ENCODE assay signal across 8 mouse cellular contexts in the genomic region with DNA sequence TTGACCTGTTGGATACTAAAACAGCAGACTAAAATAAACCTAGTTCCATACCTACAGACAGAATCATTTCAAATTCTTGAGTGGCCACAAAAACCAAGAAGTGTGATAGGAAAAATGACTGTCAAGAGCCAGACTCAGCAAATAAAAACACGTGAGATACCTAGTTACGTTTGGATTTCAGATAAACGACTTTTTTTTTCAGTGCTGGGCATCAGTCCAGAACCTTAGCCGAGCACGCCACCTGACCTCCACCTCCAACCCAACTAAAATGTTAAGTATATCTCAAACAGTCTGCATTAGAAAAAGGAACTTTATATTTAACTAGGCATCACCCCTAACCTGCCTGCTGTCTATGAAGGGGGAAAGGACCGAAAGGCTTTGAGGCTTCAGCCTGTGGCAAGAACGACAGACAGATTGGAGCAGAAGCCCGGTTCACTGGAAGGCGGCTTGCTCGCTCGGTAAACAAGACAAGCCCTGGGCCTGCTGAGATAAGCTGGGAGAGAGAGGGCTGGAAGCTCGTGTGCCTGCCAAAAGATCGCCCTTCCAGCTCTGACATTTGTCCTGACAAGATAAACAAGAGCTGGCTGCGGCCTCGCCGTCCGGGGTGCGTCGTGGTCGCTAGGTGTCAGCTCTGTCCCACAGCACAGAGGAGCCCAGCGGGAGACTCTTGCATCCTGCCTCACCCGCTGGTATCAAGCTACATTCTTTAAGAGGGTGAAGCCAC. TPM values are rescaled to one million over a fixed set of nuclear protein-coding genes. Genes with fewer than 3 reads are reported as not detected.
DNase-seq lines count a peak whose midpoint lies in the region; ATAC-seq lines count a peak whose summit lies in the region.

No protein-coding gene starts in this region.

- H3K9me3 ChIP-seq in hindbrain, embryonic 12.5 days (replicated peaks) = no peaks in the 10 kb centered on the region

- H3K36me3 ChIP-seq in hindbrain, embryonic 12.5 days = no peaks in the 10 kb centered on the region

- peaks cover 17% of the 10 kb centered on the region; the same call in 1 of the 2 replicates for H3K4me1 ChIP-seq in hindbrain, embryonic 12.5 days

- peak; percentile 87 for DNase-seq in MN1 (ENCODE audit: low spot score)
- DNase-seq in cerebellum, adult 9-11 months = peak; percentile 92
- DNase-seq in frontal cortex, postnatal 10 days (ENCODE audit: low spot score in 2 of 2) = peak; percentile 35 to 70
- DNase-seq in layer of hippocampus, postnatal 25 days (ENCODE audit: extremely low spot score in 1 of 2, low spot score in 1 of 2) = peak; percentile 34 to 52
- peak; percentile 87 for DNase-seq in lung, postnatal 14 days
- DNase-seq in retina, adult 2 months (ENCODE audit: low read depth, low spot score) = peak; percentile 37
- peak; percentile 72 to 75 for DNase-seq in thymus, postnatal 36 days

- H3K4me3 ChIP-seq in hindbrain, embryonic 12.5 days = no peak overlapping the region; the same call in 1 of the 2 replicates

- 18% methylated on average over 22 of the region's 22 CpGs for WGBS in hindbrain, embryonic 12.5 days

- 0 out of 2 replicates have a peak overlapping the region, but pooled peaks have one; percentile 60 for H3K27ac ChIP-seq in hindbrain, embryonic 12.5 days

- H3K27me3 ChIP-seq in hindbrain, embryonic 12.5 days = no peaks in the 10 kb centered on the region

- no peak overlapping the region for H3K9ac ChIP-seq in hindbrain, embryonic 12.5 days

- H3K4me2 ChIP-seq in hindbrain, embryonic 12.5 days (replicated peaks) = peak overlapping the region; percentile 41

- peak; percentile 89 for ATAC-seq in hindbrain, embryonic 12.5 days (ENCODE audit: low FRiP score)

RNA-seq across cellular contexts. Expression of a gene that starts 32.8 kb away (rescaled TPM):
- polyA plus RNA-seq in hindbrain, embryonic 12.5 days (2016; fragmentation: Nextera tagmentation; extraction: Ambion mirVana) = 26.1 and 28.5 TPM in 2 replicates
- total RNA-seq in layer of hippocampus, postnatal 25 days (2021) = 10 to 100 TPM; 31.9 to 34.7 TPM

RNA-seq across cellular contexts. Expression of a gene that starts 32.9 kb away (rescaled TPM):
- 14.6 and 15.3 TPM in 2 replicates for polyA plus RNA-seq in hindbrain, embryonic 12.5 days (2016; fragmentation: Nextera tagmentation; extraction: Ambion mirVana)
- total RNA-seq in layer of hippocampus, postnatal 25 days (2021) = 10 to 100 TPM; 14.3 to 15.8 TPM

RNA-seq across cellular contexts. Expression of a gene that starts 33.5 kb away (rescaled TPM):
- polyA plus RNA-seq in hindbrain, embryonic 12.5 days (2016; fragmentation: Nextera tagmentation; extraction: Ambion mirVana) = 1.5 and 1.6 TPM in 2 replicates
- 10 to 100 TPM; 20.5 to 20.9 TPM for total RNA-seq in layer of hippocampus, postnatal 25 days (2021)

Comparison
In these comparisons a context has a peak if more than half of its experiments do, and no peak if none do; other contexts are left out.
1. DNase-seq: peak in every context shown above with its lines; median percentile 92 in cerebellum, adult 9-11 months; 87 in MN1; 87 in lung, postnatal 14 days; 74 in thymus, postnatal 36 days; 52 in frontal cortex, postnatal 10 days; 43 in layer of hippocampus, postnatal 25 days; 37 in retina, adult 2 months.